Mouse (Mus musculus): ENCODE measurements around the gene Tspoap1. TPM values are rescaled to one million over a fixed set of nuclear protein-coding genes. Genes with fewer than 3 reads are reported as not detected.

Gene Tspoap1
- polyA plus RNA-seq, 1 experiment from 2014 or later = 7.7 TPM

DNA sequence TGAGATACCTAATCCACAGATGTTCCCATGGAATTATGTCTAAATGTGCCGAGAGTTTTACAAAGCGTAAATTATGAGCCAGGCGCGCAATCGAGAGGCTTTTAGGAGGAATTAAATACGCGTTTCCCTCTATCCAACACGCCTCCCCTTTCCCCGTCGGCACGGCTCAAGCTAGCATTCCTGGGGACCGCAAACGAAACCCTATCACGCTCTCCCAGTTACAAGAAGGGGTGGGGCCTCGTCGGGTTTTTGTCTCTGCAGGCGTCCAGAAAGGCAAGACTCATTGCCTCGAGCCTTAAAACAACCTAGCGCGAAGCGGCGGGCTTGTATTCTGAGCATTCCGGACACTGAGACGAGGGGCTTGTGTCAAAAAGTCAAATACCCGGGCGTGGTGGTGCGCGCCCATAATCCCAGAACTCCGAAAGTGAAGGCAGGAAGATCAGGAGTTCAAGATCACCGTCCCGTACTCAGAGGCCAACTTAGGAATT, 23.6 kb upstream of the Tspoap1 start:
- peak overlapping the region; percentile 77 for H3K9ac ChIP-seq (ENCODE audit: low read depth, low read length)
- peak overlapping the region; percentile 92 for H3K4me2 ChIP-seq
- H3K36me3 ChIP-seq (ENCODE audit: control insufficient read depth, insufficient read depth, low read length) = peaks cover 12% of the 10 kb centered on the region
- WGBS = 2% methylated on average over 31 of the region's 31 CpGs
- ATAC-seq (replicated peaks; ENCODE audit: low FRiP score) = peak; percentile 80
- DNase-seq (ENCODE audit: low spot score) = peak; percentile 73
- no peaks in the 10 kb centered on the region for H3K27me3 ChIP-seq (replicated peaks; ENCODE audit: control insufficient read depth, insufficient read depth, low read length)
- peak overlapping the region; percentile 97 for H3K4me3 ChIP-seq (ENCODE audit: low read depth, low read length)
- peaks cover 41% of the 10 kb centered on the region for H3K4me1 ChIP-seq (replicated peaks; ENCODE audit: control insufficient read depth, insufficient read depth, low read length)
- peak overlapping the region; percentile 96 for H3K27ac ChIP-seq (ENCODE audit: low read depth, low read length)
- no peaks in the 10 kb centered on the region for H3K9me3 ChIP-seq (ENCODE audit: control insufficient read depth, low read length)

- peak; percentile 90 for ATAC-seq (replicated peaks; ENCODE audit: low FRiP score)
- Histone ChIP-seq H3K4me3 (ENCODE audit: low read depth, low read length) (peak within 1 kb of the TSS; percentile 97), H3K4me2 (peak within 1 kb of the TSS; percentile 92), H3K4me1 (replicated peaks; ENCODE audit: control insufficient read depth, insufficient read depth, low read length) (peaks cover 41% of the 10 kb centered on the region), H3K9me3 (ENCODE audit: control insufficient read depth, low read length) (no peaks in the 10 kb centered on the region), H3K27me3 (replicated peaks; ENCODE audit: control insufficient read depth, insufficient read depth, low read length) (no peaks in the 10 kb centered on the region), H3K27ac (ENCODE audit: low read depth, low read length) (peak within 1 kb of the TSS; percentile 96), H3K36me3 (ENCODE audit: control insufficient read depth, insufficient read depth, low read length) (peaks cover 17% of the 10 kb centered on the region), H3K9ac (ENCODE audit: low read depth, low read length) (peak within 1 kb of the TSS; percentile 80)
- peak; percentile 98 for DNase-seq (ENCODE audit: low spot score)
- under 1% methylated on average over 57 of the region's 57 CpGs for WGBS
Measured at GRCm38 (mm10) chr11:87737175-87737740, 23.1 kb upstream of the Tspoap1 start, which contains the start of gene Supt4a. Gene Supt4a, plus strand, starts transcription at chr11:87737552.

DNA sequence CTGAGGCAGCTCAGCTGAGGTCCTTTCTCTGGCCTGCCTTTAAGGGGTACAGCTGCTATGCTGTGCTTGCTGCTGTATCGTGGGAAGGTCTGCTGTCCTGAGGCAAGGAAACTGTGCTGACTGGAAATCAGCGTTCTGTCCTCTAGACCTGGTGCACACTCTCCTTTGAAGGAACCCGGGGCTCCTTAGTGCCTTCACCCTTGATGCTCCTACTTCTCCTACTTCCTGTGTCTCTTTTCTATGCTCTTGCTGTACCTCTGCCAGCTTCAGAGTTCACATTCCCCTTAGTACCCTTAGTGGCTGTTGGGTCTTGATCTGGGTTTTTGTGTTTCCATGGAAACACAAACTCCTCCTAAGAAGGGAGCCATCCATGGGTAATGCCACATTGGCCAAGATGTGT, 16.6 kb upstream of the Tspoap1 start:
- ATAC-seq (replicated peaks; ENCODE audit: low FRiP score) (no peak), DNase-seq (ENCODE audit: low spot score) (no peak)
- WGBS = 95% methylated on average over 3 of the region's 3 CpGs
- H3K27me3 ChIP-seq (replicated peaks; ENCODE audit: control insufficient read depth, insufficient read depth, low read length) = no peaks in the 10 kb centered on the region
- peaks cover 37% of the 10 kb centered on the region for H3K36me3 ChIP-seq (ENCODE audit: control insufficient read depth, insufficient read depth, low read length)
- no peaks in the 10 kb centered on the region for H3K9me3 ChIP-seq (ENCODE audit: control insufficient read depth, low read length)
- no peak overlapping the region for H3K4me3 ChIP-seq (ENCODE audit: low read depth, low read length)
- no peak overlapping the region for H3K9ac ChIP-seq (ENCODE audit: low read depth, low read length)
- H3K27ac ChIP-seq (ENCODE audit: low read depth, low read length) = no peak overlapping the region
- H3K4me2 ChIP-seq = no peak overlapping the region
- peaks cover 9% of the 10 kb centered on the region; the same call in 1 of the 2 replicates for H3K4me1 ChIP-seq (replicated peaks; ENCODE audit: control insufficient read depth, insufficient read depth, low read length)

DNA sequence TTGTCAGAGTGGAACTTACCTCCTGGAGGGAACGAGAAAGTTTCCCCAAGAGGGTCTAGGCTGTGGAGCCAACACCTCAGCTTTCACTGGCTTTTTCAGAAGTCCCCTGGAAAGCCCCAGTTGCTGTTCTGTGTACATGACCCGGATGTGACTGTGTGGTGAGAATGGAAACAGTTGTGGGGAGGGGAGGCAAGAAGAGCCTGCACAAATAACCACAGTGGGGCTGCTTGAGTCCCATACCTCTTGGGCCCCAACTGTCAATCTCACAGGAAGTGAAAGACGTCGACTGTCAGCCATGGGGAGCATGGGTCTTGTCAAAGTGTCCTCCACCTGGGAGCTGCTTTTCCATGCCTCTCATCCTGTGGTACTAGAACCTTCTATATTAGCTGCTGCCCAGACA, 15.4 kb upstream of the Tspoap1 start:
- ATAC-seq (replicated peaks; ENCODE audit: low FRiP score) = no peak
- Histone ChIP-seq H3K36me3 (ENCODE audit: control insufficient read depth, insufficient read depth, low read length) (peaks cover 32% of the 10 kb centered on the region), H3K9ac (ENCODE audit: low read depth, low read length) (no peak overlapping the region), H3K4me3 (ENCODE audit: low read depth, low read length) (no peak overlapping the region), H3K27ac (ENCODE audit: low read depth, low read length) (no peak overlapping the region), H3K9me3 (ENCODE audit: control insufficient read depth, low read length) (no peaks in the 10 kb centered on the region), H3K4me2 (no peak overlapping the region), H3K4me1 (replicated peaks; ENCODE audit: control insufficient read depth, insufficient read depth, low read length) (peaks cover 9% of the 10 kb centered on the region), H3K27me3 (replicated peaks; ENCODE audit: control insufficient read depth, insufficient read depth, low read length) (no peaks in the 10 kb centered on the region)
- 59% methylated on average over 4 of the region's 4 CpGs for WGBS
- DNase-seq (ENCODE audit: low spot score) = no peak

GRCm38 (mm10) chr11:87745632-87746555, 14.4 kb upstream of the Tspoap1 start:
- no peak for ATAC-seq (replicated peaks; ENCODE audit: low FRiP score)
- Histone ChIP-seq H3K36me3 (ENCODE audit: control insufficient read depth, insufficient read depth, low read length) (peaks cover 26% of the 10 kb centered on the region), H3K9me3 (ENCODE audit: control insufficient read depth, low read length) (no peaks in the 10 kb centered on the region), H3K9ac (ENCODE audit: low read depth, low read length) (no peak overlapping the region; the same call in 1 of the 2 replicates), H3K4me1 (replicated peaks; ENCODE audit: control insufficient read depth, insufficient read depth, low read length) (peaks cover 15% of the 10 kb centered on the region), H3K4me2 (no peak overlapping the region), H3K27me3 (replicated peaks; ENCODE audit: control insufficient read depth, insufficient read depth, low read length) (no peaks in the 10 kb centered on the region), H3K27ac (ENCODE audit: low read depth, low read length) (peak overlapping the region; percentile 16; the same call in 1 of the 2 replicates), H3K4me3 (ENCODE audit: low read depth, low read length) (no peak overlapping the region)
- 77% methylated on average over 9 of the region's 9 CpGs for WGBS
- no peak for DNase-seq (ENCODE audit: low spot score)

GRCm38 (mm10) chr11:87747312-87747711, 13.0 kb upstream of the Tspoap1 start:
- no peak overlapping the region for H3K4me3 ChIP-seq (ENCODE audit: low read depth, low read length)
- no peak for ATAC-seq (replicated peaks; ENCODE audit: low FRiP score)
- H3K36me3 ChIP-seq (ENCODE audit: control insufficient read depth, insufficient read depth, low read length) = peaks cover 21% of the 10 kb centered on the region
- no peak for DNase-seq (ENCODE audit: low spot score)
- H3K9me3 ChIP-seq (ENCODE audit: control insufficient read depth, low read length) = no peaks in the 10 kb centered on the region
- no peaks in the 10 kb centered on the region for H3K27me3 ChIP-seq (replicated peaks; ENCODE audit: control insufficient read depth, insufficient read depth, low read length)
- 85% methylated on average over 5 of the region's 5 CpGs for WGBS
- H3K4me2 ChIP-seq = no peak overlapping the region
- peaks cover 29% of the 10 kb centered on the region for H3K4me1 ChIP-seq (replicated peaks; ENCODE audit: control insufficient read depth, insufficient read depth, low read length)
- no peak overlapping the region for H3K9ac ChIP-seq (ENCODE audit: low read depth, low read length)
- H3K27ac ChIP-seq (ENCODE audit: low read depth, low read length) = no peak overlapping the region

DNA sequence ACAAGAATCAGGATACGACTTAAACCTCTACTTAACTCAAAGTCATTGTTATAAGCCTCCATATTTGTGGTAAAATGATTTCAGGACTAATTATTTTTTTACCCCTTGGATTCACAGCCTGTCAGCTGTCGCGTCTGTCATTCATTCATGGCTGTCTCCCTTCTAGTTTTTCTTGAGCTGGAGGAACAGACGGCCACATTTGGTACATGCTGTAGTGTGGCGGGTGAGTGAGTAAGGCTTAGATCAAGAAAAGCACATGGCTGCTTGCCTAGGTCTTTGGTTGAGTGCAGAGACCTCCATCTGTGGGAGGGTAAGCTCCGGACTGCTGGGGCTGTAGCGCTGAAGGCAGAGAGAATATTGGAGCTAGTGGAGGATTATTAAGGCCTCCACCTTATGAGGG, 12.6 kb upstream of the Tspoap1 start:
- 89% methylated on average over 7 of the region's 7 CpGs for WGBS
- DNase-seq (ENCODE audit: low spot score) = no peak
- H3K27ac ChIP-seq (ENCODE audit: low read depth, low read length) = peak overlapping the region; percentile 100
- peaks cover 21% of the 10 kb centered on the region for H3K36me3 ChIP-seq (ENCODE audit: control insufficient read depth, insufficient read depth, low read length)
- no peaks in the 10 kb centered on the region for H3K27me3 ChIP-seq (replicated peaks; ENCODE audit: control insufficient read depth, insufficient read depth, low read length)
- H3K9me3 ChIP-seq (ENCODE audit: control insufficient read depth, low read length) = no peaks in the 10 kb centered on the region
- peak overlapping the region; percentile 82 for H3K4me2 ChIP-seq
- ATAC-seq (replicated peaks; ENCODE audit: low FRiP score) = no peak
- peak overlapping the region; percentile 31; the same call in 1 of the 2 replicates for H3K4me3 ChIP-seq (ENCODE audit: low read depth, low read length)
- H3K4me1 ChIP-seq (replicated peaks; ENCODE audit: control insufficient read depth, insufficient read depth, low read length) = peaks cover 33% of the 10 kb centered on the region
- H3K9ac ChIP-seq (ENCODE audit: low read depth, low read length) = peak overlapping the region; percentile 66

GRCm38 (mm10) chr11:87748132-87749119, 11.9 kb upstream of the Tspoap1 start:
- Histone ChIP-seq H3K4me3 (ENCODE audit: low read depth, low read length) (peak overlapping the region; percentile 31), H3K27me3 (replicated peaks; ENCODE audit: control insufficient read depth, insufficient read depth, low read length) (no peaks in the 10 kb centered on the region), H3K36me3 (ENCODE audit: control insufficient read depth, insufficient read depth, low read length) (peaks cover 19% of the 10 kb centered on the region), H3K4me2 (peak overlapping the region; percentile 82), H3K4me1 (replicated peaks; ENCODE audit: control insufficient read depth, insufficient read depth, low read length) (peaks cover 38% of the 10 kb centered on the region), H3K9me3 (ENCODE audit: control insufficient read depth, low read length) (no peaks in the 10 kb centered on the region), H3K27ac (ENCODE audit: low read depth, low read length) (peak overlapping the region; percentile 100), H3K9ac (ENCODE audit: low read depth, low read length) (peak overlapping the region; percentile 66)
- DNase-seq (ENCODE audit: low spot score) (no peak), ATAC-seq (replicated peaks; ENCODE audit: low FRiP score) (peak; percentile 60)
- 20% methylated on average over 19 of the region's 19 CpGs for whole genome bisulfite sequencing
